Mouse (Mus musculus) monocyte, adult 2 months (primary cell): ENCODE results near the gene Rin3.

Experiments
- DNase-seq, 2 experiments: peaks; one replicate each; pipeline ENCODE4 v3.0.0; 2022; ENCODE audit warnings: low spot score in 2 of 2, low read depth in 1 of 2

Gene Rin3

GRCm38 (mm10) chr12:102367075-102367474 lies 84.2 kb downstream of the Rin3 start:
- no peak for DNase-seq

- DNase-seq, result peak in 1 of 2 experiments; percentile 42
Measured at GRCm38 (mm10) chr12:102368066-102368465, 85.2 kb downstream of the Rin3 start.

GRCm38 (mm10) chr12:102368556-102368955 lies 85.7 kb downstream of the Rin3 start:
- no peak for DNase-seq

- no peak for DNase-seq
Measured at GRCm38 (mm10) chr12:102369488-102370235, 86.8 kb downstream of the Rin3 start.

DNA sequence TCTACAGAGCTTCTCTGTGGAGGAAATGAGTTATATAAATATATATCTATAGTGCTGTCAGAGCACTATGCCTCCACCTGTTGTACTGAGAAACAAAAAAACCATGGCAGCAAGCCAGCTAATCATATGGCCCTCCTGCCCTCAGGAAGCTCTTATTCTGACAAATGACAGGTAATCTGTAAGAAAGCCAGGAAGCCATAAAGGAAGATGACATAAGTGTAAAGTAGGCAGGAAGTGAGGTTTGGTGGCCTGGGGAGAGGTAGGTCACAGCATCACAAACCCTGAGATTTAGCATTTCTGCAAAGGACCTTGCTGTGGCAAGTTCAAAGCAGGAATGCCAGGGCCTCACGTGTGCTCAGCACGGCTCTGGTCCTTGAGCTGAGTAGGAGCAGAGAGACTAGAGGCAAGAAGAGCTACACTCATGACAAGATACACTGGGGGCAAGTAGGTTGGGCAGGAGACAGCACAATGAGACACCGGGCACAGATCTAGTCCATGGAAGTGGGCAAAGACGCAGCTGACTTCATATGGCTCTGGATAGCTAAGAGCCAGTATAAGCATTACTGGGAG lies 88.2 kb downstream of the Rin3 start:
- DNase-seq, result no peak

GRCm38 (mm10) chr12:102372322-102372721 lies 89.5 kb downstream of the Rin3 start:
- no peak for DNase-seq

DNA sequence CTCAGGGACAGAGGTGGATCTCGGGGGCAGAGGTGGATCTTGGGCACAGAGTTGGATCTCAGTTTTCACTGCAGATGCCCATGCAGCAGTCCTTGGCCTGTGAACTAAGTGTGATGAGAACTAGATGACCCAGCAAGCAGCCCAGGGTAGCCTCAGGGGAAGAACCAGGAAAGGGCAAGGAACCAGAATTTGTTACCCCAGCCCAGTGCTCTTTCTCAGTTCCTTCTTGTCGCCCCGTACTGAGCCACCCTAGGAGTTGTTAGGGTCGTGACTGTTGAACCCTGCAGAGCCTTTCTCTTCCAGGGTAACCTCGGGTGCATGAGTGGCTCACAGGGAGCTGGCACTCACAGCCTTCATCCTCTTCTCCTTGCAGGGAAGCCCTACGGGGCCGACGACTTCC lies 99.3 kb downstream of the Rin3 start:
- no peak for DNase-seq

DNA sequence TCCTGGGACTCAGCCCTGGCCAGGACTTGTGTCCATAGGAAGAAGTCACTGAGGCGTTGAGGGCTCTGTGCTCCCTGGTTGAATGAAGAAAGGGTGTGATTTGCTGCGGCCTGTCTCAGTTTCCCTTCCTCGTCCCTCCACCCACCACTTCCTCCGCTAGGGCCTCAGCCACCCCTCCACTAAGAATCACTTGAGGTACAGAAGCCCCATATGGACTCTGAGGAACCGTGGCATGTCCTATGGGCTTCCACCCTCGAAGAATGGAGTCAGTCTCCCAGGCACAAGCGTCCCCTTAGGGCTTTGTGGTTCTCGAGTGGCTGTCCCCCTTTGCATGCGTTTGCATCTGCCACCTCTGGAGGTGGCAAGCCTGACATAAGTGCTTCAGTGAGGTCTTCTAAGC lies 100.4 kb downstream of the Rin3 start:
- DNase-seq, result no peak

DNA sequence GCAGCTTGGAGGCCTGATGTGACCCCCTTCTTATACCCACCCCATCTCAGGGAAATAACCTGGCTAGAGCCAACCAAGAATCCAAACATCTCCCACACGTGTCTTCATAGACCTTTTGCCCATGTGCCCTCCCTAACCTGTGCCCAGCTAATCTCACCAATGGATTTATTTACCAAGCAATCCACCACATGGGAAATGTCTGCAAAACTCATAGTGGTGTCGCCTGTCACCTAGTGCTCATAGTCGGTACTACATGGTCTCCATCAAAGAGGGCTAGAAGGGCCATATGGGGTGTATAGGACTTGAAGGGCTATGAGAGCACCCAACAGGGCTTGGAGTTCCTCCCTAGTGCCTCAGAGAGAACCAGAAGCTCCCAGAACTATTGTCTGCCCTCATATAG lies 102.0 kb downstream of the Rin3 start:
- no peak for DNase-seq

GRCm38 (mm10) chr12:102387219-102387917 lies 104.5 kb downstream of the Rin3 start:
- DNase-seq, result peak; percentile 40 to 71

GRCm38 (mm10) chr12:102390042-102390441 lies 107.2 kb downstream of the Rin3 start:
- no peak for DNase-seq

- DNase-seq, result no peak
Measured at GRCm38 (mm10) chr12:102391109-102391508, 108.3 kb downstream of the Rin3 start.

DNA sequence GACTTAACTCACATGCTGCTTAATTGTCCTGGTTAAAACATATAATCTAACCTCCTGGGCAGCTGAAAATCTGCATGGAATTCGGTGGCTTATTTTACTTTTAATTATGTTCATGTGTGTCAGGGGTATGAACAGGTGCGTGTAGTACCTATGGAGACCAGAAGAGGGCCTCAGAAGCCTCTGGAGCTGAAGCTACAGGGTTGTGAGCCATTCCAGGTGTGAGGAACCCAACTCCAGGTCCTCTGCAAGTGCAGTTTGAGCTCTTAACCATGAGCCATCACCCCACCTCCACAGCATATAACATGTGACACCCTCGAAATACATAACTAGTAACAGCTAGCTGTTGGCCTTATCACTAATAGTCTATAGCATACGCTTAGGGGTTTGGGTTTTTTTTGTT lies 109.1 kb downstream of the Rin3 start:
- DNase-seq, result no peak

- DNase-seq, result no peak
Measured at GRCm38 (mm10) chr12:102394496-102394895, 111.6 kb downstream of the Rin3 start.

DNA sequence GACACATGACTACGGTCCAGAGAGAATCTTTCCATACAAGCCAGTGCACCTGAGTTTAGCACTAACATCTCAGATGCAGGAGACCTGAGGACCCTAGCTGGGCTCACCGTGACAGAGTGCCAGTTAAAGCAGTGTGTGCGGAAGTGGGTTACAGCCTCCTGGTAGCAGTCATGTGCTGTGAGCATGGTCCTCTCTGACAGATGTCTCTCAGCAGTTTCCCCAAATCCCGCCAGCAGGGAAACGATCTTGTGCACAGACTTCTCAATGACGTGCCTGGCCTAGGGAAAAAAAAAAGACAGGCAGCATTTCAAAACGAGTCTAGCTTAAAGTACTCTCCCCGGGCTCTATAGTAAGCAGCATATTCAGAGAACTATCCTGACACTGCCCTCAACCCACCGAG lies 112.7 kb downstream of the Rin3 start:
- no peak for DNase-seq

DNA sequence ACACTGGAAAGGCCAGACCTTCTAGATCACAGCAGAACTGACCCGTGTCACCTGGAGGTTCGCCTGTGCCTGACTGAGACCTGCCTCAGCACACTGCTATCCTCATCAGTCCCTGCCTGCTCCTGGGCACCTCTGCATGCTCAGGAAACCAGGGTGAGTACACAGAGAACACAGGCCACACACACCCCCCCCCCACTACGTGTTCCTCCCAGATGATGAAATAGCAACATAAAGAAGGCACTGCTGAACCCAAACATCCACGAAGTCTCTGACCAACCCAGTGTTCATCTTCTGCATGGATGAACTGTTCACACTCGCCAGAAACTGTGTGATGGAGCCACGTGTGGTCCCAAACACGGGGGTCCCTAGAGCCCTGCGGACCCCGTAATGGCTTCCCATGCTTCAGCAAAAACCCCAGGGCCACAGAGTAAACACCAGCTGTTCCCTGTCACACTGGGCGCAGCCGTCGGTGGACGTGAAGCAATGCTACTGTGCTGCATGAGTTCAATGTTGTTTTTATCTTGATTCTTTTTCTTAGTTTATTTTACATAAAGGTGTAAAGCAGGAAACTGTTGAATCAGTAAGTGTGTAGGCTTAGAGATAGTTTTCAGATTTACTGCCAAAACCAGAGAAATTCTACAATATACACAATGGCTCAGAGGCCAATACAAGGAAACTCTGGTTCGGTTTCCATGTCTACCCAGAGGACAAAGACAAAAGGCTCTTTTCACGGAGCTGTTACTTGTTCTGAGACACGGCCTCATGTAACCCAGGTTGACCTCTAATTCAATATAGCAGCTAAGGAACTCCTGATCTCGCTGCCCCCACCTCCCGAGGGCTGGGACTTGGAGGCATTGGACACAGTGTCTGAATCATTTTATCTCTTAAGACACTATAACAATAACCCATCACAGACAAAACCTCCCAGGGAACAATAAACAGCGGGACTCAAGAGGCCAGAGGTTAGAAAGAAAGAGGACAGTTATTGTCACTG lies 113.4 kb downstream of the Rin3 start:
- DNase-seq, result no peak

DNA sequence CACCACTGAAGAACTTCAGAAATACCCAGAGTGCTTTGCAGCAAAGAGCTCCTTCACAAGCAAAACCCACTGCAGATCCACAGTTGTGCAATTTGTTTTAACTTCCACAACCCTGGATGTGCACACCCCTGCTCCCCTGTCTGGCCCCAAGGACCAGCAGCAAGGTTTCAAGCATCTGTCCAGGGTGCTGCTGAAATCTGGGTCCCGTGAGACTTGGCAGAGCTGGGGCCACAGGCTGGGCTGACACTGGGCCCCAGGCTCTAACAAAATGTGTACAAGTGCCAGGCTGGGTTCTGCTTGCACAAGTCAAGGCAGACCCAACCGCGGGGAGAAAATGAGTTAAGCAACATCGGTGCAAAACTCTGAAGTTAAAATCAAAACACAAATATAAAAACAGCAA lies 115.7 kb downstream of the Rin3 start:
- no peak for DNase-seq

- no peak for DNase-seq
Measured at GRCm38 (mm10) chr12:102413171-102413570, 130.3 kb downstream of the Rin3 start.

GRCm38 (mm10) chr12:102414686-102415085 lies 131.8 kb downstream of the Rin3 start:
- DNase-seq, result no peak

- no peak for DNase-seq
Measured at GRCm38 (mm10) chr12:102416391-102416837, 133.6 kb downstream of the Rin3 start.

DNA sequence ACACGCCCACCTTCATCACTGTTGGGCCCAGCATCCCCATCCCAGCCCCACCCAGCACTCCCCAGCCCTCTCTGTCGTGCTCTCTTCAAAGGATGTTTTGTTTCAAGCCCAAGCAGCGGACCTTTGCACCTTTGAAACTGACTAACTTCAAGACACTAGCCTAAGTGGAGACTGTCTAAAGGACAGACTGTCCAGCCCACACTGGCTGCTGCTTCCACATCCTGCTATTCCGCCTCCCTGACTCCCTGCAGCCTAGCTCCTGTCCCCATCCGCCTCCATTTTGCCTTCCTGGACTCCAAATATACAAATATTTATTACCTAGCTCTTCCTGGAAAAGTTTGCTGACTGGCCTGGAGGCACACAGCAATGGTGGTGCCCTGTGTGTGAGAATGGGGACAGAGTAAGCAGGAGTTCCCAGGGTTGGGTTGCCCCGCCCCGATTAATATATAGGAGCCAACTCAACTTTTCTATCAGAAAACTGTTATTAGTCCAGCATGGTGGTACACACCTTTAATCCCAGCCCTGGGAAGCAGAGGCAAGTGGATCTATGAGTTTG lies 134.2 kb downstream of the Rin3 start:
- DNase-seq, result no peak
